Mouse (Mus musculus): ENCODE data around the gene Cfap99.

- TF ChIP-seq CTCF (IDR thresholded peaks at IDR 0.05; ENCODE audit: control insufficient read depth, insufficient read depth, low read length): no peak
- TF ChIP-seq POLR2A (IDR thresholded peaks at IDR 0.05; ENCODE audit: borderline replicate concordance, control insufficient read depth, low read depth, low read length): no peak
Observed at GRCm38 (mm10) chr5:34276746-34277145, 11.7 kb upstream of the Cfap99 start.

All from bone marrow, adult 2 months (tissue).